Mouse (Mus musculus): ENCODE results near the gene Ppp6r2.

GRCm38 (mm10) chr15:89296465-89296864 lies 85.1 kb downstream of the Ppp6r2 start:
- TF ChIP-seq CTCF (IDR thresholded peaks at IDR 0.05; ENCODE audit: low read depth) = no peak
- TF ChIP-seq EP300 (optimal IDR thresholded peaks at IDR 0.05) = no peak

Data from stomach, postnatal 0 days (tissue).